1 mouse cellular context compared by ENCODE assay signal in the genomic region with DNA sequence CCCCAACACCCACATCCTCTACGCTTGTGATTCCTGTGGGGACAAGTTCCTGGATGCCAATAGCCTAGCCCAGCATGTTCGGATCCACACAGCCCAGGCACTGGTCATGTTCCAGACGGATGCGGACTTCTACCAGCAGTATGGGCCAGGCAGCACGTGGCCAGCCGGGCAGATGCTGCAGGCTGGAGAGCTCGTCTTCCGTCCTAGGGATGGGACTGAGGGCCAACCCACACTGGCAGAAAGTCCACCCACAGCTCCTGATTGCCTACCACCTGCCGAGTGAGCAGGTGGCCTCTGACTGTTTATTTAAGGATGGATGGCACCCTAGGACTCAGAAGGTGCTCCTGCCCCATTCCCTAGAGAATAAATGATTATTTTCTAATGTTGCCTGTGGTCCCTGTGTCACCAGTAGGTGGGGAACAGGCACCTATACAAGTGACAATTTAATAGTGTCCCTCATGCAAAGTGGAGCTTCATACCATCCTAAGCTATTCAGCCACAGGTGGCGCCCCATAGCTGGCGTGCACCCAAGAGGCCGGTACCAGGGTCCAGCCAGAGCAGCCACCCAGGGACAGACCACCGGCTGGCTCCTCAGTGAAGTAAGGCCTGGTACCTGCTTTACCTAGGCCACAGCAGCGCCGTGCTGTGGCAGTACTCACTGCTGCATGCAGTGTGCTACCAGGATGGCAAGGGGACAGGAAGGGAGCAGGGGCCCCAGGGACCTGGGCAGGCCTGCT.
A peak's percentile ranks its signal among the peaks of the same experiment; 100 is the strongest.
TF ChIP-seq lines count a peak whose summit lies in the region.

No protein-coding gene starts in this region.

TF ChIP-seq in CH12.LX, 34 proteins besides CTCF, POLR2A, EP300 and RAD21 (continued from another document):
- TF ChIP-seq ELF1 (IDR thresholded peaks at IDR 0.05; ENCODE audit: low read depth, low read length) (no peak), SMC3 (IDR thresholded peaks at IDR 0.05; ENCODE audit: low read depth, low read length) (peak; percentile 14), ZNF384 (IDR thresholded peaks at IDR 0.05; ENCODE audit: low read depth, low read length) (no peak), PAX5 (IDR thresholded peaks at IDR 0.05; ENCODE audit: low read length) (no peak), USF2 (conservative IDR thresholded peaks at IDR 0.05; ENCODE audit: low read depth, low read length) (no peak), TCF12 (IDR thresholded peaks at IDR 0.05; ENCODE audit: low read depth, low read length) (no peak), SIN3A (IDR thresholded peaks at IDR 0.05; ENCODE audit: low read length) (no peak), ZKSCAN1 (IDR thresholded peaks at IDR 0.05; ENCODE audit: borderline replicate concordance, low read depth, low read length) (no peak), MAX (IDR thresholded peaks at IDR 0.05; ENCODE audit: low read length) (no peak), NRF1 (IDR thresholded peaks at IDR 0.05; ENCODE audit: low read depth, low read length) (no peak), USF1 (IDR thresholded peaks at IDR 0.05; ENCODE audit: low read depth, low read length) (no peak), CHD1 (IDR thresholded peaks at IDR 0.05; ENCODE audit: low read depth, low read length) (no peak), RCOR1 (conservative IDR thresholded peaks at IDR 0.05; ENCODE audit: low read depth, low read length) (no peak)
TF ChIP-seq in CH12.LX: peak in this region for 2.
